Mouse (Mus musculus) embryonic facial prominence, embryonic 10.5 days (tissue): ENCODE measurements at regions not wholly inside any gene's neighbourhood (a gene's known extent, or its start where the extent isn't known, plus 50 kb on each side); places are given as distances from the start of the nearest gene placed in this dataset.

Experiments used
- DNase-seq: peaks from one replicate; pipeline ENCODE4 v3.0.0-alpha.2; 2017; ENCODE audit warnings: low spot score
- H3K27ac ChIP-seq: fragments of 300-500 bp; sonication (generic); replicated peaks from 2 replicates; pipeline ENCODE4 v1.5.1; 2016; ENCODE audit warnings: mild to moderate bottlenecking
- H3K27me3 ChIP-seq: fragments of 300-500 bp; sonication (generic); replicated peaks from 2 replicates; pipeline ENCODE4 v1.6.1; 2016; ENCODE audit warnings: low read depth, mild to moderate bottlenecking; ENCODE audit not compliant: poor library complexity, severe bottlenecking
- H3K36me3 ChIP-seq: fragments of 300-500 bp; sonication (generic); replicated peaks from 2 replicates; pipeline ENCODE4 v1.6.1; 2016; ENCODE audit warnings: mild to moderate bottlenecking, moderate library complexity
- H3K4me1 ChIP-seq: fragments of 300-500 bp; sonication (generic); 2 replicates; pipeline ENCODE4 v1.6.1; 2016
- H3K4me3 ChIP-seq: fragments of 300-500 bp; sonication (generic); 2 replicates; pipeline ENCODE4 v1.5.1; 2016; ENCODE audit warnings: mild to moderate bottlenecking, moderate library complexity
- H3K9me3 ChIP-seq: fragments of 300-500 bp; sonication (generic); 2 replicates; pipeline ENCODE4 v1.6.1; 2016; ENCODE audit warnings: mild to moderate bottlenecking
- WGBS: fragments of 180-500 bp; shearing (Covaris S2); methylation state at CpG from one replicate; pipeline ENCODE4 v1.1.7; 2016; 5-methylcytosine and 5-hydroxymethylcytosine counted together

GRCm38 (mm10) chr10:70751771-70752170, 96.0 kb upstream of the Phyhipl start:
- Histone ChIP-seq H3K4me3 (no peak overlapping the region), H3K27ac (no peak overlapping the region), H3K9me3 (no peaks in the 10 kb centered on the region), H3K4me1 (peaks cover 6% of the 10 kb centered on the region; the same call in 1 of the 2 replicates), H3K36me3 (no peaks in the 10 kb centered on the region), H3K27me3 (no peaks in the 10 kb centered on the region)
- no peak for DNase-seq
- 68% methylated on average over 8 of the region's 8 CpGs for WGBS

GRCm38 (mm10) chr10:70750356-70751145, 94.8 kb upstream of the Phyhipl start:
- no peak overlapping the region for H3K4me3 ChIP-seq
- no peak overlapping the region for H3K27ac ChIP-seq
- no peaks in the 10 kb centered on the region for H3K36me3 ChIP-seq
- WGBS: 91% methylated on average over 15 of the region's 15 CpGs
- no peak for DNase-seq
- no peaks in the 10 kb centered on the region for H3K27me3 ChIP-seq
- H3K9me3 ChIP-seq: no peaks in the 10 kb centered on the region
- H3K4me1 ChIP-seq: peaks cover 6% of the 10 kb centered on the region; the same call in 1 of the 2 replicates

DNA sequence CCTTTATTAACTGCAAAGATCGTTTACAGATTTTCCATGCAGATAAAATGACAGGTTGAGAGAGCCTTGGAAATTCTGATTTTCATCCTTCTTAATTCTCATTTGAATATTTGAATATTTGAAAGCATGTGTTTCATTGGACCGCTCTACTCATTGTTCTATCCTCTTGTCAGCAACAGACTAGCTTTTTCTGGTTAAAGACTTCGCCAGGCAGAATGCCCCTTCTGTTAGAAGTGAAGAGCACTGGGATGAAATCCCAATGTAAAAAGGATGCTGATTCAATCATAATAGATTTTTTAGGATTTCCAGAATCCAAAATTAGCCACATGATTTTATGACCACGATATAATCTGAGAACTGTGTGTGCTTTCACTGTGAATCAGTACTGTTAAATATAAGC, 90.8 kb upstream of the Phyhipl start:
- 87% methylated on average over 4 of the region's 4 CpGs for WGBS
- H3K36me3 ChIP-seq: no peaks in the 10 kb centered on the region
- H3K27ac ChIP-seq: no peak overlapping the region
- DNase-seq: no peak
- no peak overlapping the region for H3K4me3 ChIP-seq
- no peaks in the 10 kb centered on the region for H3K27me3 ChIP-seq
- no peaks in the 10 kb centered on the region for H3K9me3 ChIP-seq
- peaks cover 6% of the 10 kb centered on the region; the same call in 1 of the 2 replicates for H3K4me1 ChIP-seq

- no peak overlapping the region for H3K27ac ChIP-seq
- DNase-seq: no peak
Measured at GRCm38 (mm10) chr10:70741909-70742308, 86.1 kb upstream of the Phyhipl start.

DNA sequence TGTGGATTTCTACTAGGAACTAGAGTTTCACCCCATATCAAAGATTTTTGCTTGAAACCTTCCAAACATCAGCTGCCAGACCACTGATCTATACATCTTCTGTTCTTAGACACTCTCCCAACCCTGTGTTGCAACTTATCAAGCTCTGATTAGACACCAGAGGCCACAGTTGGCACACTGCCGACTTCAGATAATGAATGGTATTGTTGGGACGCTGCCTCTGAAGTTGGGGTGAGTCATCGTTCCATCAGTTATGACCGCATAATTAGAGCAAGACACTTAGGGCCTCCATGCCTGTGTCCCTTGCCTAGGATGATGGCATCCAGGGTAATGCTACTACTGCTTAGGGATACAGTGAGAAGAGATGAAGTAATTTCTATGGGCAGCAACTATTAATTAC, 84.3 kb upstream of the Phyhipl start:
- Histone ChIP-seq H3K27ac (no peak overlapping the region), H3K27me3 (no peaks in the 10 kb centered on the region), H3K9me3 (no peaks in the 10 kb centered on the region), H3K4me1 (no peaks in the 10 kb centered on the region), H3K4me3 (no peak overlapping the region), H3K36me3 (no peaks in the 10 kb centered on the region)
- WGBS: 90% methylated on average over 4 of the region's 4 CpGs
- DNase-seq: no peak

More at GRCm38 (mm10) chr10:70741909-70742308, 86.1 kb upstream of the Phyhipl start:
- H3K36me3 ChIP-seq: no peaks in the 10 kb centered on the region
- H3K4me3 ChIP-seq: no peak overlapping the region
- no peaks in the 10 kb centered on the region for H3K27me3 ChIP-seq
- no peaks in the 10 kb centered on the region for H3K9me3 ChIP-seq
- H3K4me1 ChIP-seq: no peaks in the 10 kb centered on the region

- Histone ChIP-seq H3K27ac (no peak overlapping the region), H3K4me3 (no peak overlapping the region), H3K36me3 (no peaks in the 10 kb centered on the region), H3K4me1 (no peaks in the 10 kb centered on the region), H3K9me3 (no peaks in the 10 kb centered on the region), H3K27me3 (no peaks in the 10 kb centered on the region)
- WGBS: 71% methylated on average over 9 of the region's 9 CpGs
- DNase-seq: no peak
Measured at GRCm38 (mm10) chr10:70739348-70739966, 83.7 kb upstream of the Phyhipl start.

GRCm38 (mm10) chr10:70738686-70739085, 82.9 kb upstream of the Phyhipl start:
- Histone ChIP-seq H3K4me1 (no peaks in the 10 kb centered on the region), H3K27ac (no peak overlapping the region), H3K9me3 (no peaks in the 10 kb centered on the region), H3K4me3 (no peak overlapping the region), H3K27me3 (no peaks in the 10 kb centered on the region), H3K36me3 (no peaks in the 10 kb centered on the region)
- no peak for DNase-seq

DNA sequence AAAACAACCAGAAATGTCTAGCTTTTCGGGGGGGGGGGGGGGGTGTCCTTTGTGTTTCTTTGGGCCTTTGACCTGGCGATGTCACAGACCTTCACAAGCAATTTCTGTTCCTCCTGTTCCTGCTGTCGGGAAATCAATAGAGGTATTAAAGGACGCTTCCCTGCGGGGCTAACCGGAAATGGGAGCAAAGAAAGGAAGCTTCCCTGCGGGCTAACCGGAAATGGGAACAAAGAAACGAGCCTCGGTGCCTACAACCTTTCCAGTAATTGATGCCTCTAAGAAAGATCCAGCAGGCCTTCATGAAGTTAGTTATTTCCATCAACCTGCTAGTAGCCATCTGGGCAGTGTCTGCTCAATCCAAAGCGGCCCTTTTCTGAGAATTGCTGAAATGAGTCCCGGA, 78.2 kb upstream of the Phyhipl start:
- no peaks in the 10 kb centered on the region for H3K4me1 ChIP-seq
- H3K36me3 ChIP-seq: no peaks in the 10 kb centered on the region
- no peaks in the 10 kb centered on the region for H3K9me3 ChIP-seq
- no peak overlapping the region for H3K4me3 ChIP-seq
- no peak for DNase-seq
- 72% methylated on average over 12 of the region's 12 CpGs for WGBS
- H3K27me3 ChIP-seq: no peaks in the 10 kb centered on the region
- no peak overlapping the region for H3K27ac ChIP-seq

DNA sequence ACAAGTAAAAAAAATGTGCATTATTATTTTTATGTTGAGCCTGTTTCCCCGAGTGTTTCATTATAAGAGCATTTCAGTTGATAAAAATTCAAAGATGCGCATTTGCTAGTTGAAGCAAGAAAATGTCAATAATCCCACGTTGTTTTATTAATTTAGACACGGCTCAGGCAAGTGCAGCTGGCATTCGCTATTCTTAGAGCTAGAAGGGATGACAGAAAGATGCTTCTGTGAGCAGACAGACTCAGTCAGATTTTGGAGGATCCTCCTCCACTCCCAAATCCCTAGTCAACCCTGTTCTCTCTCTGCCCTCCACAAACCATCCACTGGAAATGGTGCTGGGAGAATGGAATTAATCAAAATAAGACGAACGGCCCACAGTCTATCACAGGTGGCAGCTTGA, 77.7 kb upstream of the Phyhipl start:
- no peak for DNase-seq
- whole genome bisulfite sequencing: 87% methylated on average over 7 of the region's 7 CpGs
- H3K36me3 ChIP-seq: no peaks in the 10 kb centered on the region

GRCm38 (mm10) chr10:70725091-70725490, 69.3 kb upstream of the Phyhipl start:
- no peak for DNase-seq

More for the DNA sequence above, 77.7 kb upstream of the Phyhipl start:
- Histone ChIP-seq H3K27me3 (no peaks in the 10 kb centered on the region), H3K9me3 (no peaks in the 10 kb centered on the region), H3K27ac (no peak overlapping the region), H3K4me3 (no peak overlapping the region), H3K4me1 (no peaks in the 10 kb centered on the region)

DNA sequence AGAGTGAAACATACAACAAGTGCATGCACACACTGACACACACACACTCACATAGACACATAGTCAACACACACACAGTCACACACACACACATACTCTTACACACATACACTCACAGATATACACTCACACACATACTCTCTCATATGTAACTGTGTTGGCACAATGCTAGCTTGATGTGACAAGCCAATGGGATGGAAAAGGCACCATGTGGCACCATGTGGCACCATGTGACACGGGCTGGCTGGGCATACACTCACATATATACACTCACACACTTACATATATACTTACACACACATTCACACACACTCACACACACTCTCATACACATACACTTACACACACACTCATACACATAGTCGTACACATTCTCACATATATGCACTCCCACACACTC, 67.0 kb upstream of the Phyhipl start:
- DNase-seq: no peak
- no peaks in the 10 kb centered on the region for H3K9me3 ChIP-seq
- 90% methylated on average over 2 of the region's 2 CpGs for WGBS
- H3K36me3 ChIP-seq: no peaks in the 10 kb centered on the region
- no peak overlapping the region for H3K27ac ChIP-seq
- no peak overlapping the region for H3K4me3 ChIP-seq
- H3K27me3 ChIP-seq: no peaks in the 10 kb centered on the region
- H3K4me1 ChIP-seq: peaks cover under 1% of the 10 kb centered on the region

More at GRCm38 (mm10) chr10:70725091-70725490, 69.3 kb upstream of the Phyhipl start:
- no peak overlapping the region for H3K4me3 ChIP-seq
- 87% methylated on average over 3 of the region's 3 CpGs for WGBS
- no peaks in the 10 kb centered on the region for H3K27me3 ChIP-seq
- no peaks in the 10 kb centered on the region for H3K4me1 ChIP-seq
- H3K9me3 ChIP-seq: no peaks in the 10 kb centered on the region
- no peaks in the 10 kb centered on the region for H3K36me3 ChIP-seq
- H3K27ac ChIP-seq: no peak overlapping the region

- Histone ChIP-seq H3K9me3 (no peaks in the 10 kb centered on the region), H3K27ac (no peak overlapping the region), H3K4me3 (no peak overlapping the region), H3K4me1 (peaks cover 5% of the 10 kb centered on the region), H3K27me3 (no peaks in the 10 kb centered on the region), H3K36me3 (no peaks in the 10 kb centered on the region)
- DNase-seq: no peak
- WGBS: 84% methylated on average over 5 of the region's 5 CpGs
Measured at GRCm38 (mm10) chr10:70722381-70722780, 66.6 kb upstream of the Phyhipl start.

- Histone ChIP-seq H3K9me3 (no peaks in the 10 kb centered on the region), H3K4me1 (peaks cover 9% of the 10 kb centered on the region), H3K36me3 (no peaks in the 10 kb centered on the region), H3K4me3 (0 out of 2 replicates have a peak overlapping the region, but pooled peaks have one; percentile 13), H3K27ac (peak overlapping the region; percentile 30), H3K27me3 (no peaks in the 10 kb centered on the region)
- 5% methylated on average over 8 of the region's 8 CpGs for WGBS
- DNase-seq: no peak
Measured at GRCm38 (mm10) chr10:70717464-70717863, 61.7 kb upstream of the Phyhipl start.
